Mouse (Mus musculus) cerebellum, adult 9-10 months (tissue): ENCODE results near the gene Sell.
"Not testable (repeated sequence)": the region's sequence is repeated elsewhere in the genome, so short reads cannot be mapped to it uniquely, and the experiment has no call there.

Experiments
- DNase-seq: peaks from one replicate; pipeline ENCODE4 v3.0.0; 2022

Gene Sell

GRCm38 (mm10) chr1:164061925-164062324 lies at the start of gene Sell:
TSS of gene Sell (plus strand) at chr1:164061982.
- DNase-seq = no peak

DNA sequence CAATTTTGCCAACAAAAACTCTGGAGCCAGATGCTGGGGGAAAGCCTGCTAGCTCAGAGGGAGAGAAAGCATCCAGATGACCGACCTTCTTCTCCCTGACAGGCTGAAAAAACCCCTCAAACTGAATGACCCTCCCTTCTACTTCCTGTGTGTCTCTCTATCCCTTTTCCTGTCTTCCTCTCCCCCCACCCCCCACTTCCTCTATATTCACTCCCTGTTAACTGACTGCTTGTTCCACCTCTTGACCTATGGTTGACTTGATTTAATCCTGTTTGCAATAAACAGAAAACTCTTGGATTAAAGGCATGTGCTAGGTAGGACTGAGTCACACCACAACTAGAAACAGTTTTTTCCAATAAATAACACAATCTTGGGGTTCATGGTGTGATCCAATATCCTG lies 47.2 kb upstream of the Sell start:
- DNase-seq = no peak

GRCm38 (mm10) chr1:164018221-164018896 lies 43.4 kb upstream of the Sell start:
- no peak for DNase-seq

DNA sequence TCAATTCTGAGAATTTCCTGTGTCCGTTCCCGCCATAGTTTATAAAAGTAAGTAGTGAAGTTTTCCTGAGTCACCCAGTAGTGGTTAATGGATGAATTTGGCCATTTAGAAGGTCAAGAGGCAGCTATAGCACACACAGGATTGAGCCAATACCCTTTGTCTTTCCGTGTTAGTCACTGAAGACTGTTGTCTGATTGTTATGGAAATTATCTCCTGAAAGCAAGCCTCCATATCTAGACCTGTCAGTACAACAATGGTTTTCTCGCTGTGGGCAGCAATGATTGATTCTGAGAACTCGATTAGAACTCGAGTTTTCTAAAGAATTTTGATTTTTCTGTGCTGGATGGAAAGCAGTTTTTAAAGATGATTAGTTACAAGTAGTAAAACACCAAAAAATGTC lies 42.0 kb upstream of the Sell start:
- no peak for DNase-seq

DNA sequence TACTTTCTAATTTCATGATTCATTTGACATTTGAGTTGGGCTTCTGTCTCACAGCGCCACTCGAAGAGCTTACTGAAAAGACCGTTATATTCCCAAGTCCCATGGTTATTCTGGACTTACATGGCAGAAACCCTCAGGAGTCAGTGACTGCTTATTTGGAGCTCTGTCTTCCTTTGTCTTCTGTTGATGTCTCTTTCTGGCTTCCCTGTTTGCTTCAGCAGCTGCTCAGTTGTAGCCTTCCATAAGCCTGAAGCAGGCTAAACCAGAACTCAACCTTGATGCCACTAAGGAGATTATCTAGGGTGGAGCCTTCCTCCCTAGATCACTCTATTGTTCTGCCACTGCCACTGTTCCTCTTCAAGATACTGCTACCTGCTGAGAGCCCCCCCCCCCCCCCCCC lies 41.0 kb upstream of the Sell start:
- not testable (repeated sequence) for DNase-seq

DNA sequence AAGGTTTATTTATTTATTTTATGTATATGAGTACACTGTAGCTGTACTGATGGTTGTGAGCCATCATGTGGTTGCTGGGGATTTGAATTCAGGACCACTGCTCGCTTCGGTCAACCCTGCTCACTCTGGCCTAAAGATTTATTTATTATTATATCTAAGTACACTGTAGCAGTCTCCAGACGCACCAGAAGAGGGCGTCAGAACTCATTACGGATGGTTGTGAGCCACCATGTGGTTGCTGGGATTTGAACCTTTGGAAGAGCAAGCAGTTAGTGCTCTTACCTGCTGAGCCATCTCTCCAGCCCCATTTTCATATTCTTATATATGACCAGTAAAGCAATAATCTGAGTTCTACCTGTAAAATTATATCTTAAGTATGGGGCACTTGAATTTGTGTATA lies 39.7 kb upstream of the Sell start:
- not testable (repeated sequence) for DNase-seq

DNA sequence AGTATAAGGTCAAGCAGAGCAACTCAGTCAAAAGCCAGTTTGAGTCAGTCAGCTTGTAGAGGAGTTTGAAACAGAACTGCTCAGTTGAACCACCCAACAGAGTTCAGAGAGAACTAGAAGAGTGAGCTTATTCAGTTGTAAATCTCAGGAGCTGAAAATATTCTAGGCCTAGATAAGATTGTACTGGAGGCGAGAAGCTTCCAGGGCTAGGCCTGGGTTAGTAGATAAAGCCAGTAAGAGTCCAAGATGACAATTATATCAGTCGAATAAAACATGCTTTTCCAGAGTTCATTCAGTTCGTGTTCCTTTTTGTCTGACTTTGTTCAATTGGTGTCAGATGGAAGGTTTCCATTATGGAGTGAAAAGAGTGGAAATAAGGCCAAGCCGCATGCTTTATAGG lies 36.1 kb upstream of the Sell start:
- DNase-seq = no peak

DNA sequence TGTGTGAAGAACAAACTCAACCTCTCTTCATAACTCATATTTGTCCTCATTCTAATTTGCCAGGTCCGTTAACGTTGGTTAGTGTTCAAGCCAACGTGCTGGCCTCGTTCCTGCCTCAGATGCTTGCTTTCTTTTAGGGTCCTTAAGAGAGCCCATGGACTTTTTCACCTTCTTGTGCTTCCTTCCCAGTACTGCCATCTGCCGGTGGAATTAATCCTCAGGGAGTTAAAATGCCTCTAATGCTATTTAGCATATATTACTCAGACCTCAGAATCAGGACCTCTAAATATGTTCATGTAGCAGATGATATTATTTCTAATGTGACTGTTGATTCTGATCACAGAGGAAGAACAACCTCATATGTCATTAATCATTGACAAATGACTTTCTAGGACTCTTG lies 34.4 kb upstream of the Sell start:
- no peak for DNase-seq

GRCm38 (mm10) chr1:164040385-164041135 lies 21.2 kb upstream of the Sell start:
- DNase-seq = no peak

- DNase-seq = no peak
These were observed 18.2 kb upstream of the Sell start for GRCm38 (mm10) chr1:164043549-164043948.

GRCm38 (mm10) chr1:164047934-164048333 lies 13.8 kb upstream of the Sell start, which contains the start of gene Sele:
TSS of gene Sele (plus strand) at chr1:164048234.
- DNase-seq = no peak

DNA sequence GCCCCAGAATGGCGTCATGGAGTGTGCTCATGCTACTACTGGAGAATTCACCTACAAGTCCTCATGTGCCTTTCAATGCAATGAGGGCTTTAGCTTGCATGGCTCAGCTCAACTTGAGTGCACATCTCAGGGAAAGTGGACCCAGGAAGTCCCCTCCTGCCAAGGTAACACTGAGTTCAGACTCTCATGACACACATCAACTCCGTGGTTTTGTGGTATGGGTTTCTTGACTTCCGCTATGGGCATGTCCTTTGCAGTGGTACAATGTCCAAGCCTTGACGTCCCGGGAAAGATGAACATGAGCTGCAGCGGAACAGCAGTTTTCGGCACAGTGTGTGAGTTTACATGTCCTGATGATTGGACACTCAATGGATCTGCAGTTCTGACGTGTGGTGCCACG lies 8.2 kb upstream of the Sell start:
- DNase-seq = no peak

- DNase-seq = no peak
These were observed 7.0 kb upstream of the Sell start for GRCm38 (mm10) chr1:164054800-164055199.

DNA sequence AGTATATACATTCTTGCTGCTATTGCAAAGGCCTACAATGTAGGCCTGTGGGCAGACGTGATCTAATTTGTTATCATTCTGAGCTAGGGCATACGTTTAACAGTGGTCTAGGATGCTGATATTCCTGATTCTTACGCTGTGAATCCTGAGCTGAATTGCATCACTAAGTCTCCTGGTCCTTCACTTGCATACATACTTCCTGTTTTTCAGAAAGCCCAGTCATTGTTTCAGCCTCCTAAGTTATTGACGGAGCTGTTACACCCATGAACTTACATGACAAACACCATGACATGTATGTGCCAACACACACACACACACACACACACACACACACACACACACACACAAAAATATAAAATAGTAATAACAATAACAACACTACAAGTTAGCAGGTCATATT lies 1.7 kb upstream of the Sell start:
- DNase-seq = no peak

DNA sequence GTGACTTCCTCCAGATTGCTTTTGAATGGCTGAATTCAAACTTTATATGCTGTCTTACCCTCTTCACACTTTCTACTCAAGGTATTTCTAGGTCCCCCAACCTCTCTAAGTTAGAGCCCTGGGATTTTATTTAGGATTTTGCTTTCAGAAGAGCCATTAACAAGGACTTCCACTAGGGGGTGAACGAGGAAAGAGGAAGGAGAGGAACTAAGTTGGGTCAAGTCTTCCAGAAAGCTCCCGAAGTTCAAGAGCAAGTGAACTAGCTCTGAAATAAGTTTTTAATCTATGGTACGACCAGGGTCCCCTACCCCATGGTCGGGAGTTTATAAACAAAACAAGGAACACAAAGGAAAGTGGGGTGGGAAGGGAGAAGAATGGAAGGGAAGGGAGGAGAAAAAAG lies 504 bp upstream of the Sell start:
- DNase-seq = no peak

DNA sequence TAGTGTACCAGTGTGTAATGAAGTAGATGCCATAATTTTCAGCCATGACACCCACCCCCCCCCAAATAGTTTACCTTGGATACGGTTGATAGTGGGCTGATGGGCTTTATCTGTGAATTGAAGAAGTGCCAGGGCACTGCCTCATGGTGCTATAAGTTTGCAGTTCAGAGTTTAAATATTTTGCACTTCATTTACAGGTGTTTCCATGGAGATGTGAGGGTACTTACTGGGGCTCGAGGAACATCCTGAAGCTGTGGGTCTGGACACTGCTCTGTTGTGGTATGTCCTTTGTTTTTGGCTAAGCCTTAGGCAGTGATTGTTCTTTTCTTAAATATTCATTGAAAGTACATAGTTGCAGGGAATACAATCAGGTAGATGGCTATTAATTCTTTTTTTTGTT lies 1.1 kb downstream of the Sell start:
- no peak for DNase-seq

DNA sequence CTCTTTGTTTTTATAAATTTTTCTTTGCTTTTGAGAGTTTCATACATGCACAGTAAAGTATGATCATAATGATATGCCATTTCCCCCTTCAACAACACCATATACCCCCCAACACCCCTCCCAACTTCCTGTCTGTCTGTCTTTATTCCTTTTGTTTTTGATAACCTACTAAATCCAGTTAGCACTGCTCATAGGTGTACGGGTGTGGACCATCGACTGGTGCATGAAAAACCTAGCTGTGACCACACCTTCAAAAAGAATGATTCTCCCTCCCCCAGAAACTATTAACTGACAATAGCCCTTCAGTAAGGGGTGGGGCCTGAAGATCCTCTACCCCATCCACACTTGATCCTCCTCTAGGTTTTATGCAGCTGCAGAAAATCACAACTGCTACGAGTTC lies 2.0 kb downstream of the Sell start:
- no peak for DNase-seq

DNA sequence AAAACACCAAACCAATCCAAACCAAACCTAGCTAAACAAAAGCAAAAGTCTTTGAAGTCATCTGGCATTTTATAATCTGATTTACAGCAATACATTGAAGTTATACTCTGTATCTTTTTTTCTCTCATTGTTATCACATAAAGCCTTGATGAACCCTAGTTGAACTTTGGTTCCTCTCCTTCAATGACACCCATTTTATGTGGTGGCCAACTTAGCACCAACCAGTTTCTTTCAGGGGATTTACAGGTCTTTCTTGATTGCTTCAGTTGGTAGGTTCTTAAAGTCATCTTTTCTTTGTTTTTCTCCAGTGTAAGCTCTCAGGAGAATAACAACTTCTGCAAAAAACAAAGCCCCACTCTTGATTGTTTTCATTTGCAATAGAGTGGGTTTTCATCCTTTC lies 7.5 kb downstream of the Sell start:
- no peak for DNase-seq

DNA sequence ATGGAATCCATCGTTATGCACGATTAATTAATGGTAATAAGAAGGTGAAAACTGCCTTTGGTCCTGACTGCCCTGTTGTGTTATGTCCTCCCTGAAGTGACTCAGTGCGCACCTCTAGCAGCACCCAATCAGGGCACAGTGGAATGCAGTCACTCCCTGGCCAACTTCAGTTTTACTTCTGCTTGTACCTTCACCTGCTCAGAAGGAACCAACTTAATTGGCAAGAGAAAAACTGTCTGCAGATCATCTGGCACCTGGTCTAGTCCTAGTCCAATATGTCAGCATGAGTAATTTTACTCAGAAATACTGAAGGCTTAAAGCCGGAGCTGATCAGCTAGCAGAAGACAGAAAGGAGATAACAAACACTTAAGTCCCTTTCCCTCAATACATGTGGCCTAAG lies 8.7 kb downstream of the Sell start:
- DNase-seq = no peak

GRCm38 (mm10) chr1:164071111-164071510 lies 9.3 kb downstream of the Sell start:
- no peak for DNase-seq

- no peak for DNase-seq
These were observed 10.2 kb downstream of the Sell start for GRCm38 (mm10) chr1:164072001-164072400.

- DNase-seq = no peak
These were observed 11.3 kb downstream of the Sell start for GRCm38 (mm10) chr1:164073091-164073490.

- no peak for DNase-seq
These were observed 12.0 kb downstream of the Sell start for GRCm38 (mm10) chr1:164073803-164074202.

DNA sequence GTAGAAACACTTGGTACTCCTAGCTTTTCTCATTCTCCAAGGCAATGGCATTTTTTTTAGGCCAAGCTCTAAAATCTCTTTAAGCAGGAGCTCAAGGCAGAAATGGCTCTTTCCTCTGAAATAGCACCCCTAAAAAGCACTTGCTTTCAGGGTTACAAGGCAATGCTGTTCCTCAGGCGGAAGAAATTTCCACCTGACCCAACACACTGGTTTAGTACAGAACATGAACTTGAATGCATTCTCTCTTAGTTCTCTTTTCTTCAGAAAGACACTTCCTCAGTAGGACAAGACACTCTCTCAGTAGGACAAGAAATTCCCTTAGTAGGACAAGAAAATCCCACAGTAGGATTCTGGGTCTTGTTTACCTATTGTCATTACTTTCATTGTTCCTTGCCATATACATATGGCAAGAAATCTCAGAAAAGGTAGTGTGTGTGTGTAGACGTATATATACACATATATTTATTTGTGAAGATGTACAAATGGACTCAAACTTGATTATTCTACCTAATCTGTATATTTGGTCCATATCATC lies 12.9 kb downstream of the Sell start:
- no peak for DNase-seq
